Mouse (Mus musculus) bone marrow, adult 2 months (tissue): Measurements from ENCODE around the gene Layn.

Source experiments
- CTCF ChIP-seq: fragments of 200-500 bp; IDR thresholded peaks from 2 replicates; pipeline ENCODE4 v1.5.1; 2011; ENCODE audit warnings: low read length, control low read depth; ENCODE audit not compliant: control insufficient read depth, insufficient read depth
- POLR2A ChIP-seq: fragments of 200-500 bp; IDR thresholded peaks from 2 replicates; pipeline ENCODE4 v1.6.1; 2011; ENCODE audit warnings: low read depth, mild to moderate bottlenecking, control low read depth, low read length, borderline replicate concordance; ENCODE audit not compliant: control insufficient read depth

GRCm38 (mm10) chr9:51052180-51052579 lies 24.7 kb downstream of the Layn start:
- TF ChIP-seq POLR2A (no peak), CTCF (no peak)
